Mouse (Mus musculus): ENCODE results near the gene Susd2.

The Susd2 gene

DNA sequence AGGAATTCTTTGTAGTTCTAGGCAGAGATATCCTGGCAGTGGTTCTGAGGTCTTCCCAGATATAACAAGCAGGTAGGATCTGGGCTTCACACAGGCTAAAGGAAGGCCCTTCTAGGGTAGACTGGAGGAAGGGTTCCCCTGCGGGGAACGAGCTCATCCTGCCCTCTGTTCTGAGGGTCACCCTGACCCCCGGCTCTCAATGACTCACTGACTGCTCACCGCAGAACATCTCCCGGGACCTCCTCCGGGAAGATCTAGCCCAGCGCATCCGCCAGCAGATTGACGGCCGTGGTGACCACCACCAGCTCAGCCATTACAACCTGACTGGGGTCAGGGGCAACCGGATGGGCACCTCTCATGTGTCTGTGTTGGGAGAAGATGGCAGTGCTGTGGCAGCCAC, 34.8 kb downstream of the Susd2 start:
- ChIA-PET CTCF (interaction anchor here in 2 of 4 experiments (0.6 to 2.5 kb wide), 4 partner anchors 23 to 29 kb away, joined by 3 to 14 read pairs (median 10); no protein-coding TSS in a partner anchor), POLR2A (interaction anchor here in 2 of 4 experiments (0.6 to 1.5 kb wide), 7 partner anchors 15 to 243 kb away, joined by 3 to 7 read pairs (median 3); partner anchors contain the start of gene Ddt (in 1 of the 2))

DNA sequence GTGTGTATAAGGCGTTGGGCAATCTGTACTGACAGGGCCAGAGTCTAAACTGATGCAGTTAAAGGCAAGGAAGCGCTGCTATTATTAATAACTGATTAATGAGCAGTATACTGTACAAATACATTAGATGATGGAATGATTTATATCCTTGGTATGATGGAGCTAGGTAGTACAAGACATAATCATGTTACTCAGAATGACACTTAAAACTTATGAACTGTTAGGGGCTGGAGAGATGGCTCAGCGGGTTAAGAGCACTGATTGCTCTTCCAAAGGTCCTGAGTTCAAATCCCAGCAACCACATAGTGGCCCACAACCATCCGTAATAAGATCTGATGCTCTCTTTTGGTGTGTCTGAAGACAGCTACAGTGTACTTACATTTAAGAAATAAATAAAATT, 36.6 kb downstream of the Susd2 start:
- ChIA-PET POLR2A (interaction anchor here in 2 of 4 experiments (0.7 to 1.0 kb wide), 2 partner anchors 166 to 328 kb away, joined by 3 to 8 read pairs; partner anchors contain the start of gene Ddt (in 1 of the 2)), CTCF (interaction anchor here (0.5 to 1.0 kb wide), 5 partner anchors 12 to 244 kb away, joined by 3 to 8 read pairs (median 4); no protein-coding TSS in a partner anchor)

DNA sequence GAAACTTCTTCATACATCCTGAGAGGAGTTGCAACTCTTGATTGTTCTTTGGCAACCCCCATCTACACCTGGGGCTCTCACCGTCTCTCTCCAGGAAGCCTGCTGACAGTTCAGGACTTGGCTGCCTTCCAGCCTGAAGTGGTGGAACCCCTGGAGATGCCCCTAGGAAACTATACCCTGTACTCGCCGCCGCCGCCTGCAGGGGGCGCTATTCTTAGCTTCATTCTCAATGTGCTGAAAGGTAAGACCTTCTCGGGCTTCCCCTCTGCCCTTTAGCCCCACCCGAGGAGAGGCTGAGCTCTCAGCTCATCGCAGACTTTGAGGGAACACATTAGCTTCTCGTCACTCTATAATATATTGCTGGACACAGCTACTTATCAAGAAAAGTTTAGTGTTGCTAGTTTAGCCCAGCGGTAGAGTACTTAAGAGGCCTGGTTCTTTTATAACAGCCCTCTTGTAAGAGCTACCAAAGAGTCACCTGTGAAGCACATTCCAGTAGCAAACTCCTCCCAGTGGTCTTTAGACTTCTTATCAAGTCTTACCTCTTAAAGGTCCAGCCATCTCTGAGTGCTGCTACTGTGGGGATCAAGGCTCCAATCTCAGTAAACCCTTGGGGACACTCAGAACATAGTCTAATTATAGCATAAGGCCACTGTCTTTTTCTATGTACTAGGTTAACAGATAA, 38.5 kb downstream of the Susd2 start:
- ChIA-PET POLR2A (interaction anchor here in 2 of 4 experiments (0.6 to 1.6 kb wide), 11 partner anchors 9 to 260 kb away, joined by 3 to 8 read pairs (median 4); partner anchors contain the start of genes Cabin1 (in 1 of the 2) and Mif (in 1 of the 2)), CTCF (interaction anchor here (0.5 to 2.4 kb wide), 39 partner anchors 8 to 326 kb away, joined by 3 to 20 read pairs (median 4); partner anchors contain the start of genes Gstt2 (in 2 of the 4), Cabin1 (in 1 of the 4) and Ddt (in 1 of the 4))

DNA sequence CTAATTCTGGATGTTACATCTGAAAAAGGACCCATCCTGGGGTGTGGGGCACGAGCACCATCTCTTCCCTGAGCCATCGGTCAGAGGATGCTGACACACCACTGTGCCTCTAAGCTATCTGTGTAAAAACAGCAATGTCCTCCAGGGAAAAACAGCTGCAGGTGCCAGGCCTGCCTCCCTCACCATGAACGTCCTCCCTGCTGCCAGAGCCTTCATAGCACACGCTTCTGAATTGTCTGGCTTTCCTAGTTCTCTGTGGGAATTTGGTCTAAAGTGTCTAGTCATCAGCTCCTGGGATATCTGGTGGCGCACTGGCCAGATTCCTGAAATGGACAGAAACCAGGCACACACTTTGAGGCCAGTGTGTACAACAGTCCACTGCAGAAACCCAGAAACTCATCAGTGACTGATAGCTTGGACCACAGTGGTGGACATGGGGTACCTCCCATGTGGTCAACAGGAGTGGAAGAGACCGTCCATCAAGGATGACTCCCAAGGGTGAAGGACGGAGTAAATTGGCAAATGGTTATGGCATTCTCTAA, 43.5 kb downstream of the Susd2 start:
- CTCF ChIA-PET = interaction anchor here in 3 of 4 experiments (0.6 to 1.7 kb wide), 5 partner anchors 13 to 232 kb away, joined by 3 to 8 read pairs (median 4); no protein-coding TSS in a partner anchor
- POLR2A ChIA-PET = interaction anchor here in 1 of 4 experiments (1.7 kb wide), 1 partner anchor 35 kb away, joined by 6 read pairs; no protein-coding TSS in a partner anchor

DNA sequence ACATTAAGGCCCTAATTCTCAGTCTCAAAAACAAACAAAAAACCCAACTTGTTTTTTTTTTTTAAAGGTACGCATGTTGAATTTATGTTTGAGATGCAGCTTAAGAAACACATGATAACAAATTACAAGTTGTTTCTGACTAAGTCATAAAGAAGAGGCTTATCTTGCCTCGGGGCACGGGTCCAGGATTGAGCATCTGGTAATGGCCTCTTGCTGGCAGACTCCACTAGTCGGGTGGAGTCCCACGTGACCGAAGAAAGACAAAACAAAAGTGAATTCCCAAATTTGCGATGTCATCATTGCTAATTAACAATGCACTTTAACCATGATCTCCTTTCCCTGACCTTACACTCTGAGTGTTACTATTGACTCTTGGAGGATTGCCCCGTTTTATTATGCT, 47.8 kb downstream of the Susd2 start:
- POLR2A ChIA-PET = interaction anchor here in 1 of 4 experiments (0.7 to 1.5 kb wide), 4 partner anchors 8 to 15 kb away, joined by 3 to 7 read pairs (median 4); no protein-coding TSS in a partner anchor

DNA sequence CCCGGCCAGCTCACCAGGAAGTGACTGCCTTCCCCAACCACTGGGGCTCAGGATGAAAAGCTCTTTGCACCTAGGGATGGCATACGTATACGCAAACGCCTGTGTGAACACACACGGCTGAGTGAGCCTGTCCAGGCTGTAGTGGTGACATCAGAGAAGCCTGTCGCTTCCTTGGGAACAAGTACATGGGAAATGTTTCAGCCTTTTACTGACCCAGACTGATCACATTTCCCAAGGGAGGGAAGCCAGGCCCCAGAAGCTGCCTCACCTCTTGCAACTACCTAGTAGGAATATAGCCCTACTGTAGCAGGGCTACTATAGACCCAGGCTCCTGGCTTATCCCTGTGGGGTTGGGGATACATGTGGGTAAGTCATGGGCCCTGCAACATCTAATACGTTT, 51.2 kb downstream of the Susd2 start:
- ChIA-PET CTCF (interaction anchor here (0.7 to 1.9 kb wide), 8 partner anchors 13 to 172 kb away, joined by 3 to 4 read pairs (median 4); no protein-coding TSS in a partner anchor), POLR2A (interaction anchor here in 1 of 4 experiments (0.6 to 1.5 kb wide), 3 partner anchors 18 to 42 kb away, joined by 3 to 4 read pairs (median 3); no protein-coding TSS in a partner anchor)

More for the DNA sequence above, 47.8 kb downstream of the Susd2 start:
- CTCF ChIA-PET = interaction anchor here in 2 of 4 experiments (0.7 to 1.4 kb wide), 2 partner anchors 10 to 136 kb away, joined by 3 to 4 read pairs; no protein-coding TSS in a partner anchor

DNA sequence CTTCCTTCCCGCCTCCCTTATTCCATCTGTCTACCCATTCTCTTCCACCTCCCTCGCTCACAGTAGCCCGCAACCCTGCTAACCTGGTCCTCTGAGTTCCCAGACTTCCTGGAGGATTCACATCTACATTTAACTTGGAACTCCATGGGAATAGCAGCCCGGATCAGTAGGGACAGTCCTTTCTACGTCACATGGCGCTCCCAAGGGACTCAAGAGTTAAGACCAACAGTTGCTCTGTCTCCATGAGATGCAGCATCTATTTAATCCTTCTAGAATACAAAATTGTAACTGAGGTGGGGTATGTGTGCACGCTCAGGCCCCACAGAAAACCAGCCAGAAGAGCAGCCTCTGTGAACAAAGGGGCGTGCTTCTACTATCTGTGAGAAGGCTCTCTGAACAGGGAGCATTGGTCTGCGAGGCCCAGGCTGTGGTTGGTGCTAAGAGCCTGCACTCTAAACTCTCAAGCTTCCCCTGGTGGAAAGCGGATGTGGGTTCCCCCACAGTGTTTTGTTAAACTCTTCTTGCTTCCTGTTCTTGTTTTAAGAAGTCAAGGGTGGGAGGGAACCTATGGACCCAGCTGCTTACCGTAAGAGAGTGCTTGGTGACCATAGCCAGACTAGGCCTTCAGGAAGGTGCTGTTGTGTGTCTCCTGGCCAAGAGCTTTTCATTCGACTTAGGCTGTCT, 52.5 kb downstream of the Susd2 start:
- CTCF ChIA-PET = interaction anchor here in 1 of 4 experiments (1.9 kb wide), 1 partner anchor 14 kb away, joined by 4 read pairs; no protein-coding TSS in a partner anchor
- POLR2A ChIA-PET = interaction anchor here in 1 of 4 experiments (1.1 to 1.5 kb wide), 2 partner anchors 19 to 20 kb away, joined by 3 to 4 read pairs; no protein-coding TSS in a partner anchor

DNA sequence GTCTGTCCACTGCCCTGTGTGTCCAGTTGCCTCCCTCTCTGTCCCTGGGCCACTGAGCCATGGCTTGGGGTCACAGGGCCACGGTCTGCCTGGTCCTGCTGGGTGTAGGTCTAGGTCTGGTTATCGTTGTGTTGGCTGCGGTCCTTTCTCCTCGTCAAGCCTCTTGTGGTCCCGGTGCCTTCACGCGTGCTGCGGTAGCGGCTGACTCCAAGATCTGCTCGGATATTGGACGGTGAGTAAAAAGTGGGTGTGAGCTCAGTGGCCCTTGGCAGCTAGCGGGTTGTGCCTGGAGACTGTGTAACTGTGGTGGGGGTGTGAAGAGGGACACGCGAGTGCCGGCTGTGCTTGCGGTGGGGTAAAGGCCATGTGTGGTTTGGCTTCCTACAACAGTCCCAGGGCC, 54.2 kb downstream of the Susd2 start:
- ChIA-PET POLR2A (no interaction called here), CTCF (interaction anchor here in 3 of 4 experiments (0.7 to 2.4 kb wide), 4 partner anchors 22 to 244 kb away, joined by 3 to 9 read pairs (median 4); no protein-coding TSS in a partner anchor)

DNA sequence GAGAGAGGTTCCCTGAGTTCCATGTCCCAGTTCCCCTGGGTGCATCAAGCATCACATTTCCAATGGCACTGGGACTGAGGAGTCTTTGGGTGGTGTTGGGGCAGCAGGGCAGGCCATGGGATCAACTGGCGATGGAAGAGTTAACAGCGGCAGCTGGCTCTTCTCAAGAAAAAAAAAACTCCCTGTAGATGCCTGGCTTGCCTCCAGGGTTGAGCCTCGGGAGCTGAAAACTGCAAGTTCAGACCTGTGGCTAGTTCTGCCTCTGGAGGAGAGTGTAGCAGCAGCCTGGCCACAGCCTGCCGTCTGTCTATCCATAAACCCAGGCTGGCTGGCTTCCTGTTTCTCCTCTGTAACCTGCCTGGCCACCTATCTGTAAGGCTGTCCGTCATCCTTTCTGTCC, 54.7 kb downstream of the Susd2 start, which contains the start of gene Ggt5:
Gene Ggt5, plus strand, starts transcription at position 212 of the 400 bp plus-strand sequence.
- ChIA-PET POLR2A (interaction anchor here in 1 of 4 experiments (0.5 kb wide), 1 partner anchor 117 kb away, joined by 3 read pairs; no protein-coding TSS in a partner anchor), CTCF (interaction anchor here in 3 of 4 experiments (0.7 to 2.4 kb wide), 5 partner anchors 32 to 244 kb away, joined by 3 to 9 read pairs (median 4); no protein-coding TSS in a partner anchor)

DNA sequence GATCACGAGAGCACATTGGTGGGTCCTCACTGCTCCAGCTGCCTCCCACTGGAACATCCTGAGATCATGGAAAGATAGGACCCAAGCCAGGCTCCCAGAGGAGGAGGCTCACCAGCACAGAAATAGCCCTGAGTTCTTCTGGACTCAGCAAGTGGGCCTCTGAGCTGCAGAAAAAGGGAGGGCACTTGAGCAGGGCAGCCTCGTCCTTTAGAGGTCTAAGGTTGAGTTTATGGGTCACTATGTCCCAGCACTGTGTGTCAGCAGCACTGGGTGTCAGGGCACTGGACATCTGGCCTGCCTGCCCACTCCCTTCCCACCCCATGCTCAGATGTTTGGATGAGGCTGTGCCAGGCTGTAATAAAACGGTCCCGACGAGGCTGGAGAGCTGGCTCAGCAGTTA, 55.5 kb downstream of the Susd2 start:
- POLR2A ChIA-PET = interaction anchor here (0.7 kb wide), 4 partner anchors 26 to 352 kb away, joined by 3 to 9 read pairs (median 5); no protein-coding TSS in a partner anchor
- CTCF ChIA-PET = interaction anchor here in 3 of 4 experiments (0.6 to 3.6 kb wide), 10 partner anchors 18 to 251 kb away, joined by 3 to 31 read pairs (median 4); no protein-coding TSS in a partner anchor

DNA sequence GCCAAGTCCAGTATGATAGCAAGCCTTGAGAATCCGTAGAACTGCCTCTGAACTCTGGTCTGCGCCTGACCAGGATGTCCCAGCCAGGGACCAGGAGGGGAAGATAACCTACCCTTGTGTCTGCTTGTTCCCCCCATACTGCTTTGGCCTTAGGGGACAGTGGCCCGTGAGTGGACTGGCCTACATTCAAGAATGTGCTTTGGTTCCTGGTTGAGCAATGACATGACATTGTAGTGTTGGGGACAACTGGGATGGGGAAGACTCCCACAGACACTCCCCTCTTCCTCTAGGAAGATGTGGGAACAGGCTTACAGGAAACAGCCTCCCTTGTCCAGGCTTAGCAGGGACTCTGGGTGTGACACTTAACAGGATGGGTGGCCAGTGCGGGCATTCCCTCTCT, 56.0 kb downstream of the Susd2 start:
- CTCF ChIA-PET = interaction anchor here (0.6 to 3.6 kb wide), 9 partner anchors 13 to 252 kb away, joined by 3 to 31 read pairs (median 4); no protein-coding TSS in a partner anchor

More for the DNA sequence above, 56.0 kb downstream of the Susd2 start:
- POLR2A ChIA-PET = interaction anchor here (0.7 to 2.6 kb wide), 8 partner anchors 8 to 352 kb away, joined by 3 to 9 read pairs (median 4); no protein-coding TSS in a partner anchor

Data from embryonic stem cell, embryonic (primary cell).